Mouse (Mus musculus): ENCODE data around the gene Ensa. TPM values are rescaled to one million over a fixed set of nuclear protein-coding genes. Genes with fewer than 3 reads are reported as not detected.

Ensa gene
- total and polyA plus RNA-seq, 3 experiments = 9.0 to 104 (median 82.5) TPM

- DNase-seq = no peak
Observed at GRCm38 (mm10) chr3:95679551-95679950, 54.8 kb downstream of the Ensa start.

GRCm38 (mm10) chr3:95680673-95681072, 55.9 kb downstream of the Ensa start:
- no peak for DNase-seq

DNA sequence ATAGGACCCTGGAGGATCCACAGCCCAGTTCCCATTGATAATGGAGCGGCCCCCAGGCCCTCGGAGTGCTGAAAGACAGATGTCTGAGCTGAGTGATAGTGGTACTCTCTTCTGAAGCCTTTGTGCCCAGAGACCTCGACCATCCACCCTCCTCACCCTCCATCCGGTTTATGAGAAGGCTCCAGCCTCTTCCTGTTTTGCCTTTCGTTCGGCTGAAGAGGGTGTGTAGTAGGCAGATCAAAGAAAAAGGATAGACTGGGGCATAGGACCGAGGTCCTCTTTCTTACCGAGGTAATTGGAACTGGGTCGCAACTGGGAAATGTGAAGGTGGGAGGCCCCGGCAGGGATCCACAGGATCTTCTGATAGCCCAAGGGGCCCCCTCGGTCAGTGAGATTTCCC, 56.6 kb downstream of the Ensa start:
- no peak for DNase-seq

Other genes with a start within 250 kb of the Ensa start
- gene 4930558C23Rik, start 222.2 kb upstream of the Ensa start, total RNA-seq (2021) = not detected
- gene 4930558C23Rik, start 222.2 kb upstream of the Ensa start, polyA plus RNA-seq (2012; rRNA removed) = not detected in 2 replicates
- 10 to 100 TPM; 52.6 to 63.4 TPM for gene Arnt, start 190.6 kb upstream of the Ensa start, total RNA-seq (2021)
- gene Arnt, start 190.6 kb upstream of the Ensa start, polyA plus RNA-seq (2012; rRNA removed) = 49.3 and 53.9 TPM in 2 replicates
- 1 to 10 TPM; 4.4 to 5.0 TPM for gene Ctsk, start 125.7 kb upstream of the Ensa start, total RNA-seq (2021)
- gene Ctsk, start 125.7 kb upstream of the Ensa start, polyA plus RNA-seq (2012; rRNA removed) = 0.48 and 0.86 TPM in 2 replicates
- 10 to 100 TPM; 51.8 to 57.1 TPM for gene Ctss, start 98.2 kb upstream of the Ensa start, total RNA-seq (2021)
- gene Ctss, start 98.2 kb upstream of the Ensa start, polyA plus RNA-seq (2012; rRNA removed) = 5.5 and 8.0 TPM in 2 replicates
- gene Hormad1, start 65.3 kb upstream of the Ensa start, total RNA-seq (2021) = not detected
- gene Hormad1, start 65.3 kb upstream of the Ensa start, polyA plus RNA-seq (2012; rRNA removed) = not detected in 2 replicates
- gene Golph3l, start 36.1 kb upstream of the Ensa start, total RNA-seq (2021) = 10 to 100 TPM; 39.3 to 52.5 TPM
- gene Golph3l, start 36.1 kb upstream of the Ensa start, polyA plus RNA-seq (2012; rRNA removed) = 2.1 and 2.3 TPM in 2 replicates
- gene Mcl1, start 33.8 kb downstream of the Ensa start, total RNA-seq (2021) = 100 to 1,000 TPM; 152 to 159 TPM
- gene Mcl1, start 33.8 kb downstream of the Ensa start, polyA plus RNA-seq (2012; rRNA removed) = 272 and 291 TPM in 2 replicates
- gene Adamtsl4, start 62.9 kb downstream of the Ensa start, total RNA-seq (2021) = 1 to 10 TPM; 6.0 to 8.8 TPM
- 11.0 and 17.4 TPM in 2 replicates for gene Adamtsl4, start 62.9 kb downstream of the Ensa start, polyA plus RNA-seq (2012; rRNA removed)
- 100 to 1,000 TPM; 716 to 736 TPM for gene Ecm1, start 114.6 kb downstream of the Ensa start, total RNA-seq (2021)
- gene Ecm1, start 114.6 kb downstream of the Ensa start, polyA plus RNA-seq (2012; rRNA removed) = 917 and 1,104 TPM in 2 replicates
- 10 to 100 TPM; 49.6 to 50.3 TPM for gene Tars2, start 135.2 kb downstream of the Ensa start, total RNA-seq (2021)
- gene Tars2, start 135.2 kb downstream of the Ensa start, polyA plus RNA-seq (2012; rRNA removed) = 39.6 and 50.2 TPM in 2 replicates
- gene Rprd2, start 193.9 kb downstream of the Ensa start, total RNA-seq (2021) = 10 to 100 TPM; 46.4 to 59.6 TPM
- gene Rprd2, start 193.9 kb downstream of the Ensa start, polyA plus RNA-seq (2012; rRNA removed) = 6.3 and 8.1 TPM in 2 replicates
- 10 to 100 TPM; 30.0 to 35.1 TPM for gene Prpf3, start 230.9 kb downstream of the Ensa start, total RNA-seq (2021)
- 4.6 and 5.6 TPM in 2 replicates for gene Prpf3, start 230.9 kb downstream of the Ensa start, polyA plus RNA-seq (2012; rRNA removed)
- gene Mrps21, start 246.5 kb downstream of the Ensa start, total RNA-seq (2021) = 100 to 1,000 TPM; 309 to 364 TPM
- 12.3 and 13.0 TPM in 2 replicates for gene Mrps21, start 246.5 kb downstream of the Ensa start, polyA plus RNA-seq (2012; rRNA removed)

Data from adrenal gland, adult 2 months (tissue).